Comparison of ENCODE assay signal across 8 mouse cellular contexts in the genomic region with DNA sequence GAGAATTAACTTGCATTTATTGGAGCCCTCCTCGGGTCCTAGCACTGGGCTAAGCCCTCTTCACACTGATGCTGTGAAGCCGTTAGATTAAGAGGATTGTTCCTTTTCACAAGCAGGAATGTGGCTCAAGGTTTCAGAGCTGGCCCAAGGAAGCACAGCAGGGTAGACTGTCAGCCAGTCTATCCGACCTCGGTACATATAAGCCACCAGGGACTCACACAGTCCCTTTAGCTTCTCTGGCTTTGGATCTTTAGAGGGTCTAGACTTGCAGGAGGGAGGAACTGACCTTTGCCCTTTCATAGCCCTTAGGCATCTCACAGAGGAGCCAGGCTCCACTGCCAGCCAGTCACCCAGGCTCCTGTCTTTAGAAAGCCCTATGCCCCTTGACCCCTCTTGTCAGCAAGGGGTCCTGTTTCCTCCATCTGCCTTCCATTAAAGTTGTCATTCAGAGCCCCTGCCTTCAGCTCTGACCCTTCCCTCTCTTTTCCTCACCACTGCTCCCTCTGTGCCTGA. TPM values are rescaled to one million over a fixed set of nuclear protein-coding genes. Genes with fewer than 3 reads are reported as not detected.
A peak's percentile ranks its signal among the peaks of the same experiment; 100 is the strongest.
DNase-seq lines count a peak whose midpoint lies in the region; ATAC-seq and TF ChIP-seq lines count a peak whose summit lies in the region.

Asb6 (minus strand) TSS at position 51 of the 513 bp plus-strand sequence.

- H3K4me1 ChIP-seq in heart, embryonic 10.5 days, result peaks cover 50% of the 10 kb centered on the region
- peaks cover 43% of the 10 kb centered on the region for H3K4me1 ChIP-seq in embryonic facial prominence, embryonic 12.5 days
- H3K4me1 ChIP-seq in intestine, embryonic 16.5 days (ENCODE audit: control insufficient read depth, insufficient read depth, low read length), result peaks cover 10% of the 10 kb centered on the region
- peaks cover 14% of the 10 kb centered on the region for H3K4me1 ChIP-seq in midbrain, embryonic 13.5 days (replicated peaks)

- ATAC-seq in embryonic facial prominence, embryonic 12.5 days (ENCODE audit: insufficient number of reproducible peaks, insufficient read depth, low FRiP score, low TSS enrichment), result no peak
- no peak for ATAC-seq in intestine, embryonic 16.5 days
- ATAC-seq in midbrain, embryonic 13.5 days, result no peak

- no peak for TF ChIP-seq CTCF in C2C12 (IDR thresholded peaks at IDR 0.05; ENCODE audit: control insufficient read depth, insufficient read depth, insufficient read length)

- DNase-seq in heart, embryonic 10.5 days (ENCODE audit: low spot score), result no peak
- no peak for DNase-seq in heart, adult 11 months
- DNase-seq in thymus, adult 18-20 months, result no peak
- no peak for DNase-seq in thymus, postnatal 4 days

- H3K27me3 ChIP-seq in heart, embryonic 10.5 days (ENCODE audit: insufficient read depth, poor library complexity, severe bottlenecking), result no peaks in the 10 kb centered on the region
- H3K27me3 ChIP-seq in C2C12 (ENCODE audit: control insufficient read depth, insufficient read depth, insufficient read length), result no peaks in the 10 kb centered on the region
- no peaks in the 10 kb centered on the region for H3K27me3 ChIP-seq in embryonic facial prominence, embryonic 12.5 days
- H3K27me3 ChIP-seq in intestine, embryonic 16.5 days (replicated peaks; ENCODE audit: control insufficient read depth, insufficient read depth, low read length), result no peaks in the 10 kb centered on the region
- no peaks in the 10 kb centered on the region for H3K27me3 ChIP-seq in midbrain, embryonic 13.5 days

- H3K9me3 ChIP-seq in heart, embryonic 10.5 days, result no peaks in the 10 kb centered on the region
- no peaks in the 10 kb centered on the region for H3K9me3 ChIP-seq in embryonic facial prominence, embryonic 12.5 days
- H3K9me3 ChIP-seq in intestine, embryonic 16.5 days (ENCODE audit: control insufficient read depth, low read length), result no peaks in the 10 kb centered on the region
- no peaks in the 10 kb centered on the region for H3K9me3 ChIP-seq in midbrain, embryonic 13.5 days

- H3K4me2 ChIP-seq in embryonic facial prominence, embryonic 12.5 days (replicated peaks), result no peak within 1 kb of the TSS
- no peak within 1 kb of the TSS for H3K4me2 ChIP-seq in intestine, embryonic 16.5 days (ENCODE audit: low read depth, low read length)
- no peak within 1 kb of the TSS for H3K4me2 ChIP-seq in midbrain, embryonic 13.5 days (replicated peaks)

- H3ac ChIP-seq in C2C12 (ENCODE audit: control insufficient read depth, insufficient read length, low read depth), result no peak within 1 kb of the TSS

- H3K79me2 ChIP-seq in C2C12 (ENCODE audit: control insufficient read depth, insufficient read depth), result peaks cover 28% of the 10 kb centered on the region

- peaks cover 25% of the 10 kb centered on the region for H3K79me3 ChIP-seq in C2C12 (ENCODE audit: low read depth)

- peak within 1 kb of the TSS; percentile 33 for H3K27ac ChIP-seq in heart, embryonic 10.5 days
- no peak within 1 kb of the TSS for H3K27ac ChIP-seq in embryonic facial prominence, embryonic 12.5 days
- H3K27ac ChIP-seq in intestine, embryonic 16.5 days (ENCODE audit: low read length), result no peak within 1 kb of the TSS
- H3K27ac ChIP-seq in midbrain, embryonic 13.5 days, result no peak within 1 kb of the TSS

- H3K4me3 ChIP-seq in heart, embryonic 10.5 days, result no peak within 1 kb of the TSS
- H3K4me3 ChIP-seq in C2C12 (ENCODE audit: insufficient read depth, poor library complexity, severe bottlenecking), result no peak within 1 kb of the TSS
- no peak within 1 kb of the TSS for H3K4me3 ChIP-seq in embryonic facial prominence, embryonic 12.5 days
- H3K4me3 ChIP-seq in intestine, embryonic 16.5 days (ENCODE audit: low read length), result no peak within 1 kb of the TSS
- no peak within 1 kb of the TSS for H3K4me3 ChIP-seq in midbrain, embryonic 13.5 days (replicated peaks)

- 25% methylated on average over 4 of the region's 4 CpGs for WGBS in heart, embryonic 10.5 days
- WGBS in embryonic facial prominence, embryonic 12.5 days, result 8% methylated on average over 4 of the region's 4 CpGs
- WGBS in intestine, embryonic 16.5 days, result 26% methylated on average over 4 of the region's 4 CpGs
- 13% methylated on average over 4 of the region's 4 CpGs for WGBS in midbrain, embryonic 13.5 days

- H3K36me3 ChIP-seq in heart, embryonic 10.5 days, result peaks cover 13% of the 10 kb centered on the region
- H3K36me3 ChIP-seq in C2C12 (ENCODE audit: control insufficient read depth, insufficient read depth), result peaks cover 18% of the 10 kb centered on the region
- peaks cover 12% of the 10 kb centered on the region for H3K36me3 ChIP-seq in embryonic facial prominence, embryonic 12.5 days
- peaks cover 2% of the 10 kb centered on the region for H3K36me3 ChIP-seq in intestine, embryonic 16.5 days (ENCODE audit: control insufficient read depth, insufficient read depth, low read length)
- H3K36me3 ChIP-seq in midbrain, embryonic 13.5 days, result peaks cover 12% of the 10 kb centered on the region

- H3K9ac ChIP-seq in embryonic facial prominence, embryonic 12.5 days, result no peak within 1 kb of the TSS
- H3K9ac ChIP-seq in intestine, embryonic 16.5 days (ENCODE audit: low read depth, low read length), result no peak within 1 kb of the TSS
- H3K9ac ChIP-seq in midbrain, embryonic 13.5 days (replicated peaks), result no peak within 1 kb of the TSS

TF ChIP-seq in C2C12, 6 proteins besides CTCF, POLR2A, EP300 and RAD21:
- TF ChIP-seq MYOD1 (IDR thresholded peaks at IDR 0.05; ENCODE audit: control insufficient read depth, insufficient read length, low read depth) (no peak), FOSL1 (IDR thresholded peaks at IDR 0.05; ENCODE audit: insufficient read depth, low read length, poor library complexity, severe bottlenecking) (no peak), USF1 (IDR thresholded peaks at IDR 0.05; ENCODE audit: low read depth) (no peak), CEBPB (IDR thresholded peaks at IDR 0.05; ENCODE audit: low read depth) (no peak), MAX (IDR thresholded peaks at IDR 0.05) (no peak), MYOG (IDR thresholded peaks at IDR 0.05; ENCODE audit: control insufficient read depth, extremely low read depth, insufficient read length) (no peak)

RNA-seq across cellular contexts. Expression of gene Asb6, which starts in this region (rescaled TPM):
- polyA plus RNA-seq in heart, embryonic 10.5 days (2016; fragmentation: Nextera tagmentation; extraction: Ambion mirVana), result 31.3 and 40.1 TPM in 2 replicates
- 69.2 TPM for polyA plus RNA-seq in C2C12 (2012; fragmentation: generic; extraction: Trizol)
- 40.0 and 41.8 TPM in 2 replicates for polyA plus RNA-seq in embryonic facial prominence, embryonic 12.5 days (2016; fragmentation: Nextera tagmentation; extraction: Ambion mirVana)
- polyA plus RNA-seq in intestine, embryonic 16.5 days (2015; fragmentation: Nextera tagmentation; extraction: Ambion mirVana), result 24.0 and 24.5 TPM in 2 replicates
- polyA plus RNA-seq in midbrain, embryonic 13.5 days (2015; fragmentation: Nextera tagmentation; extraction: Ambion mirVana), result 41.7 and 43.0 TPM in 2 replicates
